Mouse (Mus musculus): ENCODE results near the gene Gm29276. TPM values are rescaled to one million over a fixed set of nuclear protein-coding genes. Genes with fewer than 3 reads are reported as not detected.
"Not testable (repeated sequence)": the region's sequence is repeated elsewhere in the genome, so short reads cannot be mapped to it uniquely, and the experiment has no call there.

Gene Gm29276
- not detected in 2 replicates for polyA plus RNA-seq (2015; fragmentation: Nextera tagmentation; extraction: Ambion mirVana)

DNA sequence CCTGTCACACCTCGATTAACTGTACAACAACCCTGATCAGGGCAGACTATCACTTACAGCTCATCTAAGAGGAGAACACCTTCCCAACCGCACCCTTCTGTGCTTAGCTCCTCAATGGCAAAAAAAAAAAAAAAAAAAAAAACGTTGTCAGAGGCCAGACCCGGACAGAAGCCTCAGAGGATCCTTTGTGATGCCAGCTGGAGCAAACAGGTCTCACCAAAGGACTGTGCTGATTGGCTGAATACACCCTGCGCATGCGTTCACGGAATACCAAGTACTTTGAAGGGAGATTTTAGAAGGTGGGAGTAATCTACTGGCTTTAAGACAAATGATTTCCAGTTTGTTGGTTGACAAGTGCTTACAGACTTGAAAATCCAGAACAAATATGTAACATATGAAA is at the start of gene Gm29276:
Gene Gm29276, minus strand, starts transcription at position 101 of the 400 bp plus-strand sequence.
- no CpG with 5 or more reads among the region's 7 CpGs for WGBS

More for the DNA sequence above, at the start of gene Gm29276:
- not testable (repeated sequence) for H3K9me3 ChIP-seq (replicated peaks); ATAC-seq; H3K27ac ChIP-seq; H3K4me1 ChIP-seq; H3K4me2 ChIP-seq; H3K9ac ChIP-seq; H3K36me3 ChIP-seq (ENCODE audit: poor library complexity, severe bottlenecking); H3K27me3 ChIP-seq; H3K4me3 ChIP-seq
